Mouse (Mus musculus) left cerebral cortex, adult 2 months (tissue): ENCODE measurements around the gene Sptan1. TPM values are rescaled to one million over a fixed set of nuclear protein-coding genes. Genes with fewer than 3 reads are reported as not detected.

Experiments used
- DNase-seq, 2 experiments: peaks; one replicate each; pipeline ENCODE4 v3.0.0; 2021 to 2022; ENCODE audit warnings: low spot score in 2 of 2, mixed read lengths in 1 of 2; ENCODE audit errors: extremely low spot score in 1 of 2
- H3K27ac ChIP-seq: fragments of 200-600 bp; 2 replicates; pipeline ENCODE4 v1.8.1; 2022
- H3K4me3 ChIP-seq: fragments of 200-600 bp; 2 replicates; pipeline ENCODE4 v1.8.1; 2022
- CTCF ChIP-seq: fragments of 200-600 bp; IDR thresholded peaks from 2 replicates; pipeline ENCODE4 v1.8.1; 2022; ENCODE audit warnings: antibody characterized with exemption, mild to moderate bottlenecking, moderate library complexity
- intact Hi-C: fragments of 180-260 bp; cut with DNase I; formaldehyde crosslinking; loops from one replicate; pipeline ENCODE4 v1.15.1; 2025
- total RNA-seq, 2 experiments: library from RNA; stranded (reverse); gene quantifications; 2 replicates each; pipeline ENCODE4 v1.2.3; 2021

Gene Sptan1
- total RNA-seq, 2 experiments from 2014 or later: 878 to 928 TPM

DNA sequence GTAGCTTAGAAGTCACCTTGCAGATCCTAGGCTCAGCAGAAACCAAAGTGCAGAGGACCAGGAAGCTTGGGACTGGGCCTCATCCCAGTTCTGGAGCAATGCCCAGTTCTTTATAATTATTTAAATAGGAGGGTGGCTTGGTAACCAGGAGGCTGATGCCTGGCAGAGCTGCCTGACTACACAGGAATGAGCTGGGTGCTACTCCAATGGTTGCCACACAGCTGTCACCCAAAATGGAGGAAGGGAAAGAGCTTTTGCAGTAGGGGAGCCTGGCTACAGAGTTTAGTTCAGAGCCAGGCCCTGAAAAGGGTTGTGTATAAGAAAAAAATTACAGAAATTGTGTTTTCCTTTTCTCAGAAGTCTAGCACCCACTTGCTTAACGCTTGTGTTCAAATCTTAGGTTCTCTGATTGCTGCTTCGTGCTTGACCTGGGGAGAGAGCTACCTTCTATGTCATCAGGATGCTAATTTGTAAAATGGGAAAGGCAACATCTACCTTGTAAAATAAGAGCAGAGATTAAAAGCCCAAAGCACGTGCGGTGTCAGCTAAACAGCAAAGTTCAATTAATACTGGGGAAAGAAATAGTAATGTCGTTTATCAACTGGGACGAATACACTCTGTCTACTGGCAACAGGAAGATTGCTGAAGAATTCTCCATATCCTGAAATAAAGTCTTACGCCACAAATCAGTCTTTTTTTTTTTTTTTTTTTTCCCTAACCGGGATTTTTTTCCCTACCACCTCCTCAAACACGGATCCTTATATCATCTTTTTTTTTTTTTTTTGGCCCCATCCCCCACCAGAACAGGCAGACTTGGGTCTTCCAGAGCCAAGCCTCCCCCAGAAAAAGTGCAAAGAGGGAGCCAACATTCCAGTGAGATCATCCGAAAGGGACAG lies 758 bp upstream of the Sptan1 start:
- intact Hi-C loops: loop anchor here (1.0 to 5.0 kb wide), 2 partner anchors 29 to 158 kb away; partner anchors contain the start of genes Gle1 and Zer1
- peak; percentile 32 to 37 for DNase-seq
- Histone ChIP-seq H3K27ac (peak overlapping the region; percentile 100), H3K4me3 (peak overlapping the region; percentile 96)
- no peak for TF ChIP-seq CTCF

GRCm38 (mm10) chr2:29965906-29966305 lies 546 bp downstream of the Sptan1 start:
- TF ChIP-seq CTCF: no peak; the same call in none of the 2 replicates
- peak; percentile 60 to 62 for DNase-seq
- H3K4me3 ChIP-seq: peak overlapping the region; percentile 96
- intact Hi-C loops: loop anchor here (1.0 to 5.0 kb wide), 2 partner anchors 31 to 156 kb away; partner anchors contain the start of genes Gle1 and Zer1
- H3K27ac ChIP-seq: peak overlapping the region; percentile 100

GRCm38 (mm10) chr2:29966826-29967225 lies 1.5 kb downstream of the Sptan1 start:
- H3K27ac ChIP-seq: peak overlapping the region; percentile 70
- peak overlapping the region; percentile 96 for H3K4me3 ChIP-seq
- intact Hi-C loops: loop anchor here (5.0 kb wide), 1 partner anchor 155 kb away; the partner anchor contains the start of gene Zer1
- no peak for TF ChIP-seq CTCF
- no peak for DNase-seq

GRCm38 (mm10) chr2:29967768-29968167 lies 2.4 kb downstream of the Sptan1 start:
- no peak for TF ChIP-seq CTCF
- H3K4me3 ChIP-seq: peak overlapping the region; percentile 96
- H3K27ac ChIP-seq: no peak overlapping the region
- DNase-seq: no peak
- intact Hi-C loops: loop anchor here (5.0 kb wide), 1 partner anchor 155 kb away; the partner anchor contains the start of gene Zer1

DNA sequence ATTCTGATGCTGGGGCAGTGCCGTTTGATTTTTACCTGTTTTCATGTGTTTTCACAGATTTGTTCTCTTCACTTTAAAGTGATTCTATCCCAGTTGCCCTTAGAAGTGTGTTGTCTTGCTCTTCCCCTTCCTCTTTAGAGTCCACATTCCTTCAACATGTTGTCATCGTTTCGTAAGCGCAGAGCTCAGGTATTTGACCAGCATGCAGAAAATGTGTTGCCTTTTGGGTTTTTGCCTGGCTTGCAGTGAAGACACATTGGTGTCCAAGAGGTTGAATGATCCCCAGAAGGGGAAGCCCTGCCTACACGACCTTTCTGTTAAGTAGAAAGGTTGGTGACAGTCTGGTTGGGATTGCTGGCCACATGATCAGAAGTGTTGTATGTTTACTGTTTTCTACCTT lies 3.3 kb downstream of the Sptan1 start:
- H3K4me3 ChIP-seq: peak overlapping the region; percentile 96
- no peak overlapping the region for H3K27ac ChIP-seq
- DNase-seq: no peak
- intact Hi-C loops: loop anchor here (5.0 kb wide), 1 partner anchor 154 kb away; the partner anchor contains the start of gene Zer1
- TF ChIP-seq CTCF: no peak

GRCm38 (mm10) chr2:29971838-29972635 lies 6.7 kb downstream of the Sptan1 start:
- peak in 1 of 2 experiments; percentile 42 for DNase-seq
- Histone ChIP-seq H3K4me3 (no peak overlapping the region), H3K27ac (peak overlapping the region; percentile 32)
- TF ChIP-seq CTCF: no peak
- intact Hi-C loops: no loop called here

DNA sequence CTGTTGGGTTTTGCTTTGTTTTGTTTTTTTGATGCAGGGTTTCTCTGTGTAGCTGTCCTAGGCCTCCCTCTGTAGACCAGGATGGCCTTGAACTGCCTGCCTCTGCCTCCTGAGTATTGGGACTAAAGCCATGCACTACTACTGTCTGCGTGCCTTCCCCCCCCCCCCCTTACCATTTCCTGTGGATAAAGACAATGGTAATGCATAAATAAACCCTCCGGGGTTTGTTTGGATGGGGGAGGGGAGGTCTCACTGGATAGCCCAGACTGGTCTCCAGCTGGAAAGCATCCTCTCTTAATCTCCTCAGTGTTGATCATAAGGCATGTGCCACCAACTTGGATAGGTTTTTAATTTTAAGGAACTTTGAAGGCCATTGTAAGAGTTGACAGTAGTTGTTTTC lies 8.2 kb downstream of the Sptan1 start:
- no peak for DNase-seq
- no peak for TF ChIP-seq CTCF
- intact Hi-C loops: no loop called here
- Histone ChIP-seq H3K27ac (no peak overlapping the region), H3K4me3 (no peak overlapping the region)

GRCm38 (mm10) chr2:29977307-29977706 lies 11.9 kb downstream of the Sptan1 start:
- H3K4me3 ChIP-seq: no peak overlapping the region
- no peak overlapping the region for H3K27ac ChIP-seq
- intact Hi-C loops: loop anchor here (2.0 kb wide), 1 partner anchor 43 kb away; the partner anchor contains the start of gene Gle1
- no peak for DNase-seq
- peak; percentile 80 for TF ChIP-seq CTCF

DNA sequence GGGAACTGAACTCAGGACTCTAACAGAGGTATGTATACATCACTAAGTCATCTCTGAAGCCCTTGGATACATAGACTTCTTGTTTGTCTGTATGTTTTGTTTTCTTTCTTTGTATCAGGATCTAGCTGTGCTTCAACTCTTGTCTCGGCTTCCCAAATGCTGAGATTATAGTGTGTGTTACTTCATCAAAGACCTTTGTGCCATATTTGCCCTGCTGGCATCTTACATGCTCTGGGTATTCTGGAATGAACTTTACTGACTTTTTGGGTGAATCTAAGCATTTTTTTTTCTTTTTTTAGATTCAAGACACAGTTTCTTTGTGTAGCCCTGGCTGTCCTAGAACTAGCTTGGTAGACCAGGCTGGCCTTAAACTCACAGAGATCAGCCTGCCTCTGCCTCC lies 15.3 kb downstream of the Sptan1 start:
- H3K27ac ChIP-seq: no peak overlapping the region
- no peak overlapping the region for H3K4me3 ChIP-seq
- DNase-seq: no peak
- intact Hi-C loops: no loop called here
- no peak for TF ChIP-seq CTCF

DNA sequence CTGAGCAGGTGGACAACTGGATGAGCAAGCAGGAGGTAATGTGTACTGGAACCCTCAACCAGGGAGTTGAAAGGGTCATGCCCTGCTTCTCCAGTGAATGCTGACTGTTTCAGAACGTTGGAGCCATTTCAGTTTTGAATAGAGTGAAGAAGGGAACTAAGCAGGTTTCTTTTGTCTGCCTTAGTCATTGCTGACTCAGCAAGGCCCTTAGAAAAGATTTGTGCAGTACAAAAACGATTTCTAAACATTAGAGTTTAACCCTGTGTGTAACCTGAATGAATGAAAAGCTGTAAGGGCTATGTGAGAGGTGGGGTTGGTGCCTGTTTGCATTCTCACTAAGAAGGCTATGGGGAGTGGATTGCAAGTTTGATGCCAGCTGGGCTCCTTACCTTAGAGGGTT lies 26.6 kb downstream of the Sptan1 start:
- DNase-seq: no peak
- intact Hi-C loops: no loop called here
- Histone ChIP-seq H3K27ac (no peak overlapping the region), H3K4me3 (no peak overlapping the region)
- TF ChIP-seq CTCF: no peak

- intact Hi-C loops: no loop called here
- TF ChIP-seq CTCF: no peak
- Histone ChIP-seq H3K27ac (no peak overlapping the region), H3K4me3 (no peak overlapping the region)
- DNase-seq: no peak
Measured at GRCm38 (mm10) chr2:30009101-30009500, 43.7 kb downstream of the Sptan1 start.
